21 mouse cellular contexts compared by ENCODE assay signal in the genomic region with DNA sequence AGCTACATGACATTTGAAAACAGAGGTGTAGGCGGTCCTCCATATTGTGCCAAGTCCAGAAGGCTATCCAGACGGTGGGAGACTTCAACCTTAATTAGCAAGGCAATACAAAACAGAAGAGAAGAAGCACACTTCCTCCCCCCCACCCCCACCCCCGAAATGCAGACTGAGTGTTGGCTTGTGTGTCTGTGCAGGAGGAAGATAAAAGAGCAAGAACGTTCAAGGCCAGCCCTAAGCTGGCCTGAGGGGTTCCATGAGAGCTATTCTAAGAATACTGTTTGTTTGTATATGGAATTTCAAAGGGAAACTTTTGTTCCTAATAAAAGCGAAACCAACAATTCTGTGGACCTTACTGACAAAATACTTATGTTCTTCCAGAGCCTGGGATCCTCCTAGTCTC. TPM values are rescaled to one million over a fixed set of nuclear protein-coding genes. Genes with fewer than 3 reads are reported as not detected.
DNase-seq lines count a peak whose midpoint lies in the region; ATAC-seq and TF ChIP-seq lines count a peak whose summit lies in the region.
"Had no signal": no experiment of that assay in that cellular context is flagged by ENCODE, and none has a peak within 500 bp of the region (broad histone marks: within the 10 kb centered on the region; RNA-seq: fewer than 3 reads in every experiment).

No protein-coding gene starts in this region.

- H3K27me3 ChIP-seq in liver, embryonic 14.5 days (ENCODE audit: control insufficient read depth, insufficient read depth, low read length) = no peaks in the 10 kb centered on the region
- no peaks in the 10 kb centered on the region for H3K27me3 ChIP-seq in thymus, adult 2 months (ENCODE audit: control insufficient read depth, insufficient read depth, low read length)
- H3K27me3 ChIP-seq in midbrain, embryonic 11.5 days (ENCODE audit: control insufficient read depth, insufficient read depth, low read length) = no peaks in the 10 kb centered on the region
- H3K27me3 ChIP-seq: hindbrain, embryonic 13.5 days; Patski had no signal

- no peak for TF ChIP-seq CTCF in liver, embryonic 14.5 days (IDR thresholded peaks at IDR 0.05; ENCODE audit: low read depth)
- TF ChIP-seq CTCF in thymus, adult 2 months (IDR thresholded peaks at IDR 0.05; ENCODE audit: borderline replicate concordance, control insufficient read depth, extremely low read depth, insufficient read depth, low read length, poor library complexity) = no peak

- H3K27ac ChIP-seq in liver, embryonic 14.5 days = peak overlapping the region; percentile 50
- no peak overlapping the region for H3K27ac ChIP-seq in thymus, adult 2 months (ENCODE audit: control insufficient read depth, insufficient read depth, low read length)
- no peak overlapping the region for H3K27ac ChIP-seq in midbrain, embryonic 11.5 days (ENCODE audit: low read depth, low read length)
- H3K27ac ChIP-seq: embryonic facial prominence, embryonic 10.5 days; forebrain, embryonic 10.5 days; heart, embryonic 10.5 days; hindbrain, embryonic 13.5 days had no signal

- peaks cover 30 to 36% of the 10 kb centered on the region in 2 experiments for H3K4me1 ChIP-seq in liver, embryonic 14.5 days (replicated peaks; ENCODE audit: control insufficient read depth in 2 of 2, insufficient read depth in 2 of 2, low read length in 1 of 2)
- peaks cover 7% of the 10 kb centered on the region for H3K4me1 ChIP-seq in thymus, adult 2 months (replicated peaks; ENCODE audit: control insufficient read depth, insufficient read depth, low read length)
- H3K4me1 ChIP-seq in midbrain, embryonic 11.5 days (ENCODE audit: control insufficient read depth, insufficient read depth, low read length) = no peaks in the 10 kb centered on the region
- H3K4me1 ChIP-seq: embryonic facial prominence, embryonic 10.5 days; hindbrain, embryonic 13.5 days had no signal

- TF ChIP-seq POLR2A in thymus, adult 2 months (IDR thresholded peaks at IDR 0.05; ENCODE audit: control insufficient read depth, extremely low read depth, insufficient read depth, low read length, poor library complexity) = no peak

- peak overlapping the region; percentile 45 for H3K9ac ChIP-seq in liver, embryonic 14.5 days (replicated peaks)
- H3K9ac ChIP-seq in midbrain, embryonic 11.5 days (ENCODE audit: low read length) = no peak overlapping the region
- H3K9ac ChIP-seq: hindbrain, embryonic 13.5 days had no signal

- H3K36me3 ChIP-seq in liver, embryonic 14.5 days (replicated peaks; ENCODE audit: control insufficient read depth, insufficient read depth, low read depth) = no peaks in the 10 kb centered on the region
- no peaks in the 10 kb centered on the region for H3K36me3 ChIP-seq in thymus, adult 2 months (ENCODE audit: control insufficient read depth, insufficient read depth, low read length)
- no peaks in the 10 kb centered on the region for H3K36me3 ChIP-seq in midbrain, embryonic 11.5 days (ENCODE audit: control insufficient read depth, insufficient read depth, low read length)
- H3K36me3 ChIP-seq: embryonic facial prominence, embryonic 10.5 days; forebrain, embryonic 10.5 days; heart, embryonic 10.5 days; hindbrain, embryonic 13.5 days had no signal

- H3K4me2 ChIP-seq in liver, embryonic 14.5 days (ENCODE audit: low read depth) = peak overlapping the region; percentile 31; the same call in 1 of the 2 replicates
- no peak overlapping the region for H3K4me2 ChIP-seq in midbrain, embryonic 11.5 days
- H3K4me2 ChIP-seq: hindbrain, embryonic 13.5 days had no signal

- 29% methylated on average over 5 of the region's 5 CpGs for WGBS in liver, embryonic 14.5 days (ENCODE audit: insufficient replicate concordance)
- WGBS in thymus, adult 2 months = 56% methylated on average over 5 of the region's 5 CpGs
- 68% methylated on average over 5 of the region's 5 CpGs for WGBS in midbrain, embryonic 11.5 days

- H3K4me3 ChIP-seq in liver, embryonic 14.5 days (ENCODE audit: insufficient read depth in 1 of 2, low read depth in 2 of 2, low read length in 2 of 2) = no peak overlapping the region
- no peak overlapping the region for H3K4me3 ChIP-seq in thymus, adult 2 months (ENCODE audit: control insufficient read depth, insufficient read depth, low read length)
- H3K4me3 ChIP-seq in midbrain, embryonic 11.5 days (ENCODE audit: low read depth, low read length) = no peak overlapping the region
- H3K4me3 ChIP-seq: embryonic facial prominence, embryonic 10.5 days; forebrain, embryonic 10.5 days; heart, embryonic 10.5 days; hindbrain, embryonic 13.5 days had no signal

- ATAC-seq in liver, embryonic 14.5 days (ENCODE audit: insufficient read depth) = peak; percentile 52; the same call in 1 of the 2 replicates
- ATAC-seq in megakaryocyte-erythroid progenitor cell, adult 5-6 weeks (replicated peaks; ENCODE audit: low FRiP score, low TSS enrichment, poor library complexity, severe bottlenecking) = 0 out of 2 replicates have a peak, but pooled peaks have one; percentile 23
- ATAC-seq in midbrain, embryonic 11.5 days (ENCODE audit: low FRiP score) = no peak
- ATAC-seq: activated CD4-positive, CD25-positive, alpha-beta regulatory T cell, adult 4 months; forebrain, embryonic 14.5 days; Patski had no signal

- H3K9me3 ChIP-seq in liver, embryonic 14.5 days (ENCODE audit: control insufficient read depth, low read length) = no peaks in the 10 kb centered on the region
- H3K9me3 ChIP-seq in midbrain, embryonic 11.5 days (ENCODE audit: control insufficient read depth, low read length) = no peaks in the 10 kb centered on the region
- H3K9me3 ChIP-seq: embryonic facial prominence, embryonic 10.5 days; heart, embryonic 10.5 days; hindbrain, embryonic 13.5 days had no signal

- TF ChIP-seq EP300 in liver, embryonic 14.5 days (IDR thresholded peaks at IDR 0.05; ENCODE audit: low read depth) = no peak

- peak; percentile 13 to 22 for DNase-seq in layer of hippocampus, adult 8-10 months (ENCODE audit: low spot score in 2 of 2)
- DNase-seq in layer of hippocampus, adult 11-12 months (ENCODE audit: low spot score) = no peak
- peak; percentile 38 for DNase-seq in brain, adult 2 months (ENCODE audit: low read depth, low spot score)
- no peak for DNase-seq in liver, embryonic 14.5 days (ENCODE audit: low read depth in 3 of 3, low spot score in 3 of 3)
- no peak for DNase-seq in thymus, adult 2 months
- DNase-seq in midbrain, embryonic 11.5 days (ENCODE audit: low spot score, missing footprints) = no peak
- DNase-seq: adrenal gland, adult 2 months; adrenal gland, postnatal 25 days; cerebellum, adult 2 months; cerebellum, postnatal 10 days; gastrocnemius, postnatal 36 days; heart, adult 18-20 months; heart, postnatal 14 days had no signal

RNA-seq across cellular contexts. Expression of a gene that starts 23.5 kb away (rescaled TPM):
- total RNA-seq in layer of hippocampus, adult 8-10 months (2022) = 10 to 100 TPM; 29.5 to 35.0 (median 31.3) TPM
- polyA plus RNA-seq in liver, embryonic 14.5 days (2012; rRNA removed) = 26.3 and 41.3 TPM in 2 replicates
- 89.6 and 101 TPM in 2 replicates for polyA plus RNA-seq in liver, embryonic 14.5 days (2014; fragmentation: Nextera tagmentation; extraction: Ambion mirVana)
- total RNA-seq in megakaryocyte-erythroid progenitor cell, adult 5-6 weeks (2014; fragmentation: Nextera tagmentation) = 106 and 110 TPM in 2 replicates
- total RNA-seq in megakaryocyte-erythroid progenitor cell, adult 5-6 weeks (2017) = 158 and 172 TPM in 2 replicates
- polyA plus RNA-seq in thymus, adult 2 months (2012; rRNA removed) = 10.9 and 19.9 TPM in 2 replicates
- 73.7 and 83.0 TPM in 2 replicates for polyA plus RNA-seq in midbrain, embryonic 11.5 days (2014; fragmentation: Nextera tagmentation; extraction: Ambion mirVana)

Comparison
In these comparisons a context has a peak if more than half of its experiments do, and no peak if none do; other contexts are left out.
1. DNase-seq: peak in layer of hippocampus, adult 8-10 months (2 of 2) and brain, adult 2 months (single experiment); none in layer of hippocampus, adult 11-12 months (single experiment), liver, embryonic 14.5 days (0 of 3), thymus, adult 2 months (single experiment) and midbrain, embryonic 11.5 days (single experiment).